Mouse (Mus musculus) liver, adult 2 months (tissue): Measurements from ENCODE around the gene Fam241a. TPM values are rescaled to one million over a fixed set of nuclear protein-coding genes. Genes with fewer than 3 reads are reported as not detected.
A peak's percentile ranks its signal among the peaks of the same experiment; 100 is the strongest.

Experiments
- DNase-seq: peaks from one replicate; pipeline ENCODE4 v3.0.0-alpha.2; 2011; ENCODE audit warnings: low read depth, low spot score; ENCODE audit errors: extremely low read depth
- H3K27ac ChIP-seq: fragments of 200-500 bp; replicated peaks from 2 replicates; pipeline ENCODE4 v1.5.1; 2012; ENCODE audit warnings: low read depth, mild to moderate bottlenecking, control low read depth, inconsistent platforms, low read length; ENCODE audit not compliant: insufficient read depth
- H3K27me3 ChIP-seq: fragments of 200-500 bp; 2 replicates; pipeline ENCODE4 v1.6.1; 2012; ENCODE audit warnings: mild to moderate bottlenecking, moderate library complexity, low read length, inconsistent platforms; ENCODE audit not compliant: control insufficient read depth, insufficient read depth
- H3K36me3 ChIP-seq: fragments of 200-500 bp; 2 replicates; pipeline ENCODE4 v1.6.1; 2012; ENCODE audit warnings: low read length, inconsistent platforms; ENCODE audit not compliant: control insufficient read depth, insufficient read depth
- H3K4me1 ChIP-seq: fragments of 200-500 bp; 2 replicates; pipeline ENCODE4 v1.6.1; 2011; ENCODE audit warnings: low read length; ENCODE audit not compliant: control insufficient read depth, insufficient read depth
- H3K4me3 ChIP-seq: fragments of 200-500 bp; 2 replicates; pipeline ENCODE4 v1.5.1; 2011; ENCODE audit warnings: low read depth, mild to moderate bottlenecking, control low read depth, low read length, moderate library complexity; ENCODE audit not compliant: insufficient read depth
- H3K79me2 ChIP-seq: fragments of 200-500 bp; 2 replicates; pipeline ENCODE4 v1.6.1; 2012; ENCODE audit warnings: inconsistent platforms, mild to moderate bottlenecking, low read length, moderate library complexity; ENCODE audit not compliant: control insufficient read depth, insufficient read depth
- H3K9ac ChIP-seq: fragments of 200-500 bp; 2 replicates; pipeline ENCODE4 v1.6.1; 2012; ENCODE audit warnings: low read depth, mild to moderate bottlenecking, control low read depth, inconsistent platforms, low read length
- CTCF ChIP-seq: fragments of 200-500 bp; IDR thresholded peaks from 2 replicates; pipeline ENCODE4 v1.5.1; 2011; ENCODE audit warnings: low read depth, low read length, control low read depth
- POLR2A ChIP-seq: fragments of 200-500 bp; IDR thresholded peaks from 2 replicates; pipeline ENCODE4 v1.6.1; 2011; ENCODE audit warnings: low read length, control low read depth; ENCODE audit not compliant: insufficient read depth; ENCODE audit errors: extremely low read depth
- WGBS: fragments of 180-500 bp; shearing (Covaris S2); methylation state at CpG from one replicate; pipeline ENCODE4 v1.1.7; 2018; 5-methylcytosine and 5-hydroxymethylcytosine counted together
- polyA plus RNA-seq: library from polyadenylated mRNA; depleted of rRNA; stranded (reverse); fragments of >200 nt; gene quantifications from 2 replicates; pipeline ENCODE4 v1.2.3, GENCODE M21; 2012
- total RNA-seq: library from RNA; depleted of rRNA; stranded (reverse); fragments of >200 nt; gene quantifications from 2 replicates; pipeline ENCODE4 v1.2.3, GENCODE M21; 2014

The Fam241a gene
- total and polyA plus RNA-seq, 2 experiments, result 1.1 to 3.2 TPM

- Histone ChIP-seq H3K27me3 (no peaks in the 10 kb centered on the region), H3K4me3 (no peak overlapping the region), H3K4me1 (no peaks in the 10 kb centered on the region), H3K36me3 (no peaks in the 10 kb centered on the region), H3K9ac (no peak overlapping the region), H3K79me2 (no peaks in the 10 kb centered on the region), H3K27ac (no peak overlapping the region)
- WGBS, result 84% methylated on average over 4 of the region's 4 CpGs
- DNase-seq, result no peak
- no peak for TF ChIP-seq POLR2A
- TF ChIP-seq CTCF, result no peak
These were observed 33.6 kb downstream of the Fam241a start for GRCm38 (mm10) chr3:127862479-127862878.

- no peak for TF ChIP-seq CTCF
- no peak for TF ChIP-seq POLR2A
- Histone ChIP-seq H3K27me3 (no peaks in the 10 kb centered on the region), H3K4me3 (no peak overlapping the region), H3K27ac (no peak overlapping the region), H3K4me1 (no peaks in the 10 kb centered on the region), H3K79me2 (no peaks in the 10 kb centered on the region), H3K36me3 (no peaks in the 10 kb centered on the region), H3K9ac (no peak overlapping the region)
- 90% methylated on average over 11 of the region's 11 CpGs for WGBS
- no peak for DNase-seq
These were observed 34.8 kb downstream of the Fam241a start for GRCm38 (mm10) chr3:127861340-127861739.

GRCm38 (mm10) chr3:127853431-127854206, 42.5 kb downstream of the Fam241a start:
- Histone ChIP-seq H3K27ac (no peak overlapping the region), H3K27me3 (no peaks in the 10 kb centered on the region), H3K36me3 (no peaks in the 10 kb centered on the region), H3K79me2 (no peaks in the 10 kb centered on the region), H3K9ac (no peak overlapping the region), H3K4me1 (no peaks in the 10 kb centered on the region), H3K4me3 (no peak overlapping the region)
- WGBS, result 42% methylated on average over 15 of the region's 15 CpGs
- DNase-seq, result peak; percentile 69
- TF ChIP-seq POLR2A, result no peak
- TF ChIP-seq CTCF, result peak; percentile 78

GRCm38 (mm10) chr3:127852722-127853121, 43.4 kb downstream of the Fam241a start:
- H3K4me1 ChIP-seq, result no peaks in the 10 kb centered on the region
- H3K27ac ChIP-seq, result no peak overlapping the region
- H3K27me3 ChIP-seq, result no peaks in the 10 kb centered on the region
- TF ChIP-seq CTCF, result no peak
- TF ChIP-seq POLR2A, result no peak
- H3K4me3 ChIP-seq, result no peak overlapping the region
- WGBS, result 77% methylated on average over 9 of the region's 9 CpGs
- no peak overlapping the region for H3K9ac ChIP-seq
- no peak for DNase-seq
- H3K79me2 ChIP-seq, result no peaks in the 10 kb centered on the region
- no peaks in the 10 kb centered on the region for H3K36me3 ChIP-seq

- no peak overlapping the region for H3K27ac ChIP-seq
- no peak overlapping the region for H3K4me3 ChIP-seq
- H3K4me1 ChIP-seq, result no peaks in the 10 kb centered on the region
- H3K9ac ChIP-seq, result no peak overlapping the region
- H3K79me2 ChIP-seq, result no peaks in the 10 kb centered on the region
- TF ChIP-seq CTCF (no peak), POLR2A (no peak)
- WGBS, result 81% methylated on average over 9 of the region's 9 CpGs
- H3K36me3 ChIP-seq, result no peaks in the 10 kb centered on the region
- no peak for DNase-seq
- H3K27me3 ChIP-seq, result no peaks in the 10 kb centered on the region
These were observed 45.1 kb downstream of the Fam241a start for GRCm38 (mm10) chr3:127850776-127851646.

GRCm38 (mm10) chr3:127849922-127850321, 46.2 kb downstream of the Fam241a start:
- TF ChIP-seq POLR2A, result no peak
- no peak for TF ChIP-seq CTCF
- WGBS, result 87% methylated on average over 5 of the region's 5 CpGs

More at GRCm38 (mm10) chr3:127849922-127850321, 46.2 kb downstream of the Fam241a start:
- no peak for DNase-seq
- Histone ChIP-seq H3K36me3 (no peaks in the 10 kb centered on the region), H3K4me1 (no peaks in the 10 kb centered on the region), H3K27me3 (no peaks in the 10 kb centered on the region), H3K9ac (no peak overlapping the region), H3K27ac (no peak overlapping the region), H3K79me2 (no peaks in the 10 kb centered on the region), H3K4me3 (no peak overlapping the region)
